Mouse (Mus musculus) cerebellum, adult 2 months (tissue): ENCODE data around the gene Spata9. TPM values are rescaled to one million over a fixed set of nuclear protein-coding genes. Genes with fewer than 3 reads are reported as not detected.

Experiments used
- DNase-seq, 2 experiments: peaks; one replicate each; pipeline ENCODE4 v3.0.0; 2021
- H3K27ac ChIP-seq: fragments of 200-500 bp; 2 replicates; pipeline ENCODE4 v1.5.1; 2012; ENCODE audit warnings: low read length, control low read depth, inconsistent platforms; ENCODE audit not compliant: insufficient read depth
- H3K27me3 ChIP-seq: fragments of 200-500 bp; 2 replicates; pipeline ENCODE4 v1.6.1; 2012; ENCODE audit warnings: inconsistent platforms, mild to moderate bottlenecking, low read length, moderate library complexity; ENCODE audit not compliant: control insufficient read depth, insufficient read depth
- H3K4me1 ChIP-seq: fragments of 200-500 bp; 2 replicates; pipeline ENCODE4 v1.6.1; 2011; ENCODE audit warnings: low read length; ENCODE audit not compliant: control insufficient read depth, insufficient read depth
- H3K4me3 ChIP-seq: fragments of 200-500 bp; replicated peaks from 2 replicates; pipeline ENCODE3; 2011; ENCODE audit warnings: mild to moderate bottlenecking, low read depth, low read length, control low read depth; ENCODE audit not compliant: insufficient read depth
- CTCF ChIP-seq: fragments of 200-500 bp; IDR thresholded peaks from 2 replicates; pipeline ENCODE4 v1.5.1; 2011; ENCODE audit warnings: low read depth, mild to moderate bottlenecking, control low read depth, low read length, moderate library complexity, borderline replicate concordance; ENCODE audit not compliant: insufficient read depth
- POLR2A ChIP-seq: fragments of 200-500 bp; IDR thresholded peaks from 2 replicates; pipeline ENCODE4 v1.6.1; 2011; ENCODE audit warnings: low read length, control low read depth, borderline replicate concordance; ENCODE audit not compliant: insufficient read depth
- WGBS: fragments of 180-500 bp; shearing (Covaris S2); methylation state at CpG from one replicate; pipeline ENCODE4 v1.1.7; 2018; 5-methylcytosine and 5-hydroxymethylcytosine counted together
- polyA plus RNA-seq: library from polyadenylated mRNA; depleted of rRNA; stranded (reverse); fragments of >200 nt; gene quantifications from 2 replicates; pipeline ENCODE4 v1.2.3, GENCODE M21; 2012

Gene Spata9
- polyA plus RNA-seq, 1 experiment, result 0.41 TPM

GRCm38 (mm10) chr13:75940791-75941517 lies 26.0 kb upstream of the Spata9 start:
- DNase-seq, result no peak
- 90% methylated on average over 2 of the region's 2 CpGs for WGBS
- Histone ChIP-seq H3K4me3 (no peak overlapping the region), H3K4me1 (no peaks in the 10 kb centered on the region), H3K27me3 (no peaks in the 10 kb centered on the region), H3K27ac (no peak overlapping the region)
- TF ChIP-seq POLR2A (no peak), CTCF (no peak)

- TF ChIP-seq CTCF (no peak), POLR2A (no peak)
- no peaks in the 10 kb centered on the region for H3K4me1 ChIP-seq
- DNase-seq, result no peak
- 82% methylated on average over 5 of the region's 5 CpGs for WGBS
- H3K27me3 ChIP-seq, result no peaks in the 10 kb centered on the region
- no peak overlapping the region for H3K27ac ChIP-seq
- no peak overlapping the region for H3K4me3 ChIP-seq
Observed at GRCm38 (mm10) chr13:75941518-75942295, 25.2 kb upstream of the Spata9 start.

- no peaks in the 10 kb centered on the region for H3K4me1 ChIP-seq
- 1% methylated on average over 6 of the region's 6 CpGs for WGBS
- no peaks in the 10 kb centered on the region for H3K27me3 ChIP-seq
- no peak for DNase-seq
- no peak overlapping the region for H3K27ac ChIP-seq
- no peak for TF ChIP-seq CTCF
- TF ChIP-seq POLR2A, result no peak
- H3K4me3 ChIP-seq, result peak overlapping the region; percentile 76
Observed at GRCm38 (mm10) chr13:75942731-75943130, 24.2 kb upstream of the Spata9 start.

- H3K4me3 ChIP-seq, result peak within 1 kb of the TSS; percentile 76
- under 1% methylated on average over 109 of the region's 110 CpGs for whole genome bisulfite sequencing
- TF ChIP-seq POLR2A, result 0 out of 2 replicates have a peak, but pooled peaks have one; percentile 9
- no peak for TF ChIP-seq CTCF
Observed at GRCm38 (mm10) chr13:75943189-75944043, 23.5 kb upstream of the Spata9 start, which contains the start of gene Rhobtb3. Rhobtb3 (minus strand) TSS chr13:75943925.

GRCm38 (mm10) chr13:75944044-75944820 lies 22.7 kb upstream of the Spata9 start:
- TF ChIP-seq POLR2A (no peak), CTCF (no peak)
- DNase-seq, result no peak
- no peaks in the 10 kb centered on the region for H3K27me3 ChIP-seq
- H3K27ac ChIP-seq, result peak overlapping the region; percentile 58; the same call in 1 of the 2 replicates
- 14% methylated on average over 7 of the region's 7 CpGs for WGBS
- no peaks in the 10 kb centered on the region for H3K4me1 ChIP-seq
- H3K4me3 ChIP-seq, result peak overlapping the region; percentile 76

More at GRCm38 (mm10) chr13:75943189-75944043, 23.5 kb upstream of the Spata9 start, which contains the start of gene Rhobtb3:
- no peaks in the 10 kb centered on the region for H3K4me1 ChIP-seq
- no peaks in the 10 kb centered on the region for H3K27me3 ChIP-seq
- peak; percentile 67 to 78 for DNase-seq
- H3K27ac ChIP-seq, result peak within 1 kb of the TSS; percentile 58

GRCm38 (mm10) chr13:75950295-75950694 lies 16.7 kb upstream of the Spata9 start:
- WGBS, result 73% methylated on average over 1 of the region's 1 CpGs
- DNase-seq, result no peak
- TF ChIP-seq CTCF (no peak), POLR2A (no peak)

More at GRCm38 (mm10) chr13:75950295-75950694, 16.7 kb upstream of the Spata9 start:
- H3K27ac ChIP-seq, result no peak overlapping the region
- no peaks in the 10 kb centered on the region for H3K4me1 ChIP-seq
- H3K27me3 ChIP-seq, result no peaks in the 10 kb centered on the region
- no peak overlapping the region for H3K4me3 ChIP-seq
